Mouse (Mus musculus): ENCODE measurements around the gene Olfr417.

DNA sequence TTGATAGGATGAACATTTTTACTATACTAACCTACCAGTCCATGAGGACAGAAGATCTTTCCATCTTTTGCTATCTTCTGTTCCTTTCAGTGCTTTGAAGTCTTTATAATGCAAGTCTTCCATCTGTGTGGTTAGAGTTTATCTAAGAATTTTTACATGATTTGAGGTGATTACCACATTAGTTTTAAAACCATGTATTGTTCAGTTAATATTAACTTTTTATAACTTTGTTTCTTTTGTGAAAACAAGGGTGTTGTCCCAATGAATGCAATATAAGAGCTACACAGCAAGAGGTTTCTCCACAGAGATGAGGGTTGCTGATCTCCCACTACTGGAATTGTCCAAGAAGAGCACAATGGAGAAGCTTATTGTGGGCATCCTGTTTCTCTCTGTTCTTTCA is 34.7 kb upstream of the Olfr417 start, which contains the start of gene Mptx1:
- TF ChIP-seq CTCF (IDR thresholded peaks at IDR 0.05; ENCODE audit: insufficient read depth, low read depth, low read length) (no peak), POLR2A (IDR thresholded peaks at IDR 0.05; ENCODE audit: insufficient read depth, low read depth, low read length) (no peak)
